Mouse (Mus musculus) liver, adult 2 months (tissue): Measurements from ENCODE around the gene 4930432K21Rik. TPM values are rescaled to one million over a fixed set of nuclear protein-coding genes. Genes with fewer than 3 reads are reported as not detected.
A peak's percentile ranks its signal among the peaks of the same experiment; 100 is the strongest.

Experiments
- DNase-seq: peaks from one replicate; pipeline ENCODE4 v3.0.0-alpha.2; 2011; ENCODE audit warnings: low read depth, low spot score; ENCODE audit errors: extremely low read depth
- H3K27ac ChIP-seq: fragments of 200-500 bp; replicated peaks from 2 replicates; pipeline ENCODE4 v1.5.1; 2012; ENCODE audit warnings: low read depth, mild to moderate bottlenecking, control low read depth, inconsistent platforms, low read length; ENCODE audit not compliant: insufficient read depth
- H3K27me3 ChIP-seq: fragments of 200-500 bp; 2 replicates; pipeline ENCODE4 v1.6.1; 2012; ENCODE audit warnings: mild to moderate bottlenecking, moderate library complexity, low read length, inconsistent platforms; ENCODE audit not compliant: control insufficient read depth, insufficient read depth
- H3K36me3 ChIP-seq: fragments of 200-500 bp; 2 replicates; pipeline ENCODE4 v1.6.1; 2012; ENCODE audit warnings: low read length, inconsistent platforms; ENCODE audit not compliant: control insufficient read depth, insufficient read depth
- H3K4me1 ChIP-seq: fragments of 200-500 bp; 2 replicates; pipeline ENCODE4 v1.6.1; 2011; ENCODE audit warnings: low read length; ENCODE audit not compliant: control insufficient read depth, insufficient read depth
- H3K4me3 ChIP-seq: fragments of 200-500 bp; 2 replicates; pipeline ENCODE4 v1.5.1; 2011; ENCODE audit warnings: low read depth, mild to moderate bottlenecking, control low read depth, low read length, moderate library complexity; ENCODE audit not compliant: insufficient read depth
- H3K79me2 ChIP-seq: fragments of 200-500 bp; 2 replicates; pipeline ENCODE4 v1.6.1; 2012; ENCODE audit warnings: inconsistent platforms, mild to moderate bottlenecking, low read length, moderate library complexity; ENCODE audit not compliant: control insufficient read depth, insufficient read depth
- H3K9ac ChIP-seq: fragments of 200-500 bp; 2 replicates; pipeline ENCODE4 v1.6.1; 2012; ENCODE audit warnings: low read depth, mild to moderate bottlenecking, control low read depth, inconsistent platforms, low read length
- CTCF ChIP-seq: fragments of 200-500 bp; IDR thresholded peaks from 2 replicates; pipeline ENCODE4 v1.5.1; 2011; ENCODE audit warnings: low read depth, low read length, control low read depth
- POLR2A ChIP-seq: fragments of 200-500 bp; IDR thresholded peaks from 2 replicates; pipeline ENCODE4 v1.6.1; 2011; ENCODE audit warnings: low read length, control low read depth; ENCODE audit not compliant: insufficient read depth; ENCODE audit errors: extremely low read depth
- WGBS: fragments of 180-500 bp; shearing (Covaris S2); methylation state at CpG from one replicate; pipeline ENCODE4 v1.1.7; 2018; 5-methylcytosine and 5-hydroxymethylcytosine counted together
- polyA plus RNA-seq: library from polyadenylated mRNA; depleted of rRNA; stranded (reverse); fragments of >200 nt; gene quantifications from 2 replicates; pipeline ENCODE4 v1.2.3, GENCODE M21; 2012
- total RNA-seq: library from RNA; depleted of rRNA; stranded (reverse); fragments of >200 nt; gene quantifications from 2 replicates; pipeline ENCODE4 v1.2.3, GENCODE M21; 2014

Gene 4930432K21Rik
- total and polyA plus RNA-seq, 2 experiments = 0.07 TPM; not detected in 1

GRCm38 (mm10) chr8:84210167-84210791 lies 62.5 kb downstream of the 4930432K21Rik start:
- WGBS = 57% methylated on average over 34 of the region's 34 CpGs
- no peaks in the 10 kb centered on the region for H3K79me2 ChIP-seq
- H3K9ac ChIP-seq = no peak overlapping the region
- no peaks in the 10 kb centered on the region for H3K27me3 ChIP-seq
- H3K27ac ChIP-seq = no peak overlapping the region
- TF ChIP-seq CTCF (peak; percentile 84), POLR2A (no peak)
- DNase-seq = no peak
- 0 out of 2 replicates have a peak, but pooled peaks cover 2% of the 10 kb centered on the region for H3K4me1 ChIP-seq
- peaks cover 4% of the 10 kb centered on the region; the same call in 1 of the 2 replicates for H3K36me3 ChIP-seq
- no peak overlapping the region for H3K4me3 ChIP-seq

- H3K27me3 ChIP-seq = no peaks in the 10 kb centered on the region
- no peak for DNase-seq
- TF ChIP-seq CTCF (no peak), POLR2A (no peak)
- 94% methylated on average over 3 of the region's 3 CpGs for WGBS
- H3K27ac ChIP-seq = no peak overlapping the region
- H3K9ac ChIP-seq = no peak overlapping the region
- peaks cover 4% of the 10 kb centered on the region; the same call in 1 of the 2 replicates for H3K36me3 ChIP-seq
- H3K79me2 ChIP-seq = no peaks in the 10 kb centered on the region
- 0 out of 2 replicates have a peak, but pooled peaks cover 2% of the 10 kb centered on the region for H3K4me1 ChIP-seq
- no peak overlapping the region for H3K4me3 ChIP-seq
Measured at GRCm38 (mm10) chr8:84211202-84211601, 63.4 kb downstream of the 4930432K21Rik start.

- TF ChIP-seq CTCF (no peak), POLR2A (no peak)
- Histone ChIP-seq H3K79me2 (no peaks in the 10 kb centered on the region), H3K9ac (no peak overlapping the region), H3K4me1 (0 out of 2 replicates have a peak, but pooled peaks cover 2% of the 10 kb centered on the region), H3K27me3 (no peaks in the 10 kb centered on the region), H3K4me3 (no peak overlapping the region), H3K36me3 (peaks cover 5% of the 10 kb centered on the region; the same call in 1 of the 2 replicates), H3K27ac (no peak overlapping the region)
- 94% methylated on average over 31 of the region's 31 CpGs for WGBS
- no peak for DNase-seq
Measured at GRCm38 (mm10) chr8:84211881-84212563, 64.2 kb downstream of the 4930432K21Rik start.

GRCm38 (mm10) chr8:84213277-84213676 lies 65.5 kb downstream of the 4930432K21Rik start:
- 91% methylated on average over 4 of the region's 4 CpGs for WGBS
- H3K27ac ChIP-seq = no peak overlapping the region
- DNase-seq = no peak
- H3K9ac ChIP-seq = no peak overlapping the region
- no peaks in the 10 kb centered on the region for H3K4me1 ChIP-seq
- peaks cover 5% of the 10 kb centered on the region; the same call in 1 of the 2 replicates for H3K36me3 ChIP-seq
- no peak for TF ChIP-seq CTCF
- no peak for TF ChIP-seq POLR2A
- no peaks in the 10 kb centered on the region for H3K79me2 ChIP-seq
- H3K4me3 ChIP-seq = no peak overlapping the region
- H3K27me3 ChIP-seq = no peaks in the 10 kb centered on the region

- H3K27ac ChIP-seq = no peak overlapping the region
- no peaks in the 10 kb centered on the region for H3K79me2 ChIP-seq
- H3K4me1 ChIP-seq = no peaks in the 10 kb centered on the region
- no peak overlapping the region for H3K9ac ChIP-seq
- WGBS = 97% methylated on average over 11 of the region's 11 CpGs
- H3K4me3 ChIP-seq = no peak overlapping the region
- peaks cover 13% of the 10 kb centered on the region; the same call in 1 of the 2 replicates for H3K36me3 ChIP-seq
- no peak for DNase-seq
- H3K27me3 ChIP-seq = no peaks in the 10 kb centered on the region
- TF ChIP-seq POLR2A (no peak), CTCF (no peak)
Measured at GRCm38 (mm10) chr8:84217206-84217605, 69.4 kb downstream of the 4930432K21Rik start.
